Mouse (Mus musculus) embryonic facial prominence, embryonic 11.5 days (tissue): Measurements from ENCODE around the gene Fam189a1. TPM values are rescaled to one million over a fixed set of nuclear protein-coding genes. Genes with fewer than 3 reads are reported as not detected.

ENCODE experiments used
- ATAC-seq: fragments of 200-750 bp; cut with Nextera tagmentation; replicated peaks from 2 replicates; pipeline ENCODE4 v1.8.0; 2017; ENCODE audit warnings: low read depth; ENCODE audit not compliant: insufficient number of reproducible peaks, low FRiP score, low TSS enrichment
- DNase-seq: peaks from one replicate; pipeline ENCODE4 v3.0.0-alpha.2; 2015; ENCODE audit warnings: low spot score
- H3K27ac ChIP-seq: fragments of 300-500 bp; sonication (generic); replicated peaks from 2 replicates; pipeline ENCODE4 v1.5.1; 2014; ENCODE audit warnings: mild to moderate bottlenecking, low read depth, low read length, control low read depth
- H3K27me3 ChIP-seq: fragments of 300-500 bp; sonication (generic); 2 replicates; pipeline ENCODE4 v1.6.1; 2014; ENCODE audit warnings: mild to moderate bottlenecking, low read length, moderate library complexity, mixed read lengths; ENCODE audit not compliant: control insufficient read depth, insufficient read depth
- H3K36me3 ChIP-seq: fragments of 300-500 bp; sonication (generic); replicated peaks from 2 replicates; pipeline ENCODE4 v1.6.1; 2014; ENCODE audit warnings: low read depth, mild to moderate bottlenecking, low read length, moderate library complexity, mixed read lengths; ENCODE audit not compliant: control insufficient read depth, insufficient read depth
- H3K4me1 ChIP-seq: fragments of 300-500 bp; sonication (generic); 2 replicates; pipeline ENCODE4 v1.6.1; 2014; ENCODE audit warnings: low read length, mixed read lengths; ENCODE audit not compliant: control insufficient read depth, insufficient read depth
- H3K4me2 ChIP-seq: fragments of 300-500 bp; sonication (generic); 2 replicates; pipeline ENCODE4 v1.6.1; 2014; ENCODE audit warnings: low read depth, mild to moderate bottlenecking, control low read depth, low read length, moderate library complexity
- H3K4me3 ChIP-seq: fragments of 300-500 bp; sonication (generic); 2 replicates; pipeline ENCODE4 v1.5.1; 2014; ENCODE audit warnings: low read depth, low read length, control low read depth
- H3K9ac ChIP-seq: fragments of 300-500 bp; sonication (generic); replicated peaks from 2 replicates; pipeline ENCODE4 v1.6.1; 2014; ENCODE audit warnings: mild to moderate bottlenecking, control low read depth, low read length
- H3K9me3 ChIP-seq: fragments of 300-500 bp; sonication (generic); replicated peaks from 2 replicates; pipeline ENCODE4 v1.6.1; 2016; ENCODE audit warnings: mild to moderate bottlenecking, low read length, inconsistent platforms, mixed read lengths; ENCODE audit not compliant: control insufficient read depth
- WGBS: fragments of 180-500 bp; shearing (Covaris S2); extraction: QIAGEN DNeasy Blood & Tissue Kit; methylation state at CpG from one replicate; pipeline ENCODE4 v1.1.7; 2014; 5-methylcytosine and 5-hydroxymethylcytosine counted together
- polyA plus RNA-seq: library from polyadenylated mRNA; unstranded; fragments of >200 nt; fragmentation: Nextera tagmentation; extraction: Ambion mirVana; gene quantifications from 2 replicates; pipeline ENCODE4 v1.2.1, GENCODE M21; 2014

Fam189a1 gene
- polyA plus RNA-seq, 1 experiment from 2014 or later: 0.88 TPM

- 75% methylated on average over 5 of the region's 5 CpGs for WGBS
- Histone ChIP-seq H3K36me3 (no peaks in the 10 kb centered on the region), H3K4me2 (no peak overlapping the region), H3K9ac (no peak overlapping the region), H3K9me3 (no peaks in the 10 kb centered on the region), H3K27ac (no peak overlapping the region), H3K4me3 (no peak overlapping the region), H3K27me3 (no peaks in the 10 kb centered on the region), H3K4me1 (no peaks in the 10 kb centered on the region)
- DNase-seq (no peak), ATAC-seq (no peak)
Measured at GRCm38 (mm10) chr7:64906955-64907354, 249.4 kb downstream of the Fam189a1 start.

- no peak overlapping the region for H3K9ac ChIP-seq
- DNase-seq (no peak), ATAC-seq (no peak)
- H3K36me3 ChIP-seq: no peaks in the 10 kb centered on the region
- 88% methylated on average over 3 of the region's 3 CpGs for WGBS
- H3K27me3 ChIP-seq: no peaks in the 10 kb centered on the region
- H3K4me3 ChIP-seq: no peak overlapping the region
- no peak overlapping the region for H3K4me2 ChIP-seq
- no peaks in the 10 kb centered on the region for H3K4me1 ChIP-seq
- H3K27ac ChIP-seq: no peak overlapping the region
- H3K9me3 ChIP-seq: no peaks in the 10 kb centered on the region
Measured at GRCm38 (mm10) chr7:64905506-64905905, 250.9 kb downstream of the Fam189a1 start.

GRCm38 (mm10) chr7:64900249-64900648 lies 256.1 kb downstream of the Fam189a1 start:
- no peak overlapping the region for H3K27ac ChIP-seq
- H3K4me3 ChIP-seq: no peak overlapping the region
- DNase-seq (no peak), ATAC-seq (no peak)
- no peaks in the 10 kb centered on the region for H3K4me1 ChIP-seq
- H3K4me2 ChIP-seq: no peak overlapping the region
- H3K9ac ChIP-seq: no peak overlapping the region
- H3K9me3 ChIP-seq: no peaks in the 10 kb centered on the region
- no peaks in the 10 kb centered on the region for H3K27me3 ChIP-seq
- WGBS: 73% methylated on average over 2 of the region's 2 CpGs
- no peaks in the 10 kb centered on the region for H3K36me3 ChIP-seq

- Histone ChIP-seq H3K36me3 (no peaks in the 10 kb centered on the region), H3K4me3 (no peak overlapping the region), H3K9ac (no peak overlapping the region), H3K4me2 (no peak overlapping the region), H3K4me1 (no peaks in the 10 kb centered on the region), H3K27me3 (no peaks in the 10 kb centered on the region), H3K27ac (no peak overlapping the region), H3K9me3 (no peaks in the 10 kb centered on the region)
- ATAC-seq (no peak), DNase-seq (no peak)
- 86% methylated on average over 6 of the region's 6 CpGs for WGBS
Measured at GRCm38 (mm10) chr7:64896587-64896986, 259.8 kb downstream of the Fam189a1 start.

- no peak overlapping the region for H3K9ac ChIP-seq
- no peak overlapping the region for H3K27ac ChIP-seq
- H3K4me3 ChIP-seq: no peak overlapping the region
- ATAC-seq (peak; percentile 56), DNase-seq (peak; percentile 32)
- H3K36me3 ChIP-seq: no peaks in the 10 kb centered on the region
- H3K4me1 ChIP-seq: no peaks in the 10 kb centered on the region
- H3K9me3 ChIP-seq: no peaks in the 10 kb centered on the region
- H3K4me2 ChIP-seq: no peak overlapping the region
- no peaks in the 10 kb centered on the region for H3K27me3 ChIP-seq
- WGBS: 38% methylated on average over 5 of the region's 5 CpGs
Measured at GRCm38 (mm10) chr7:64895685-64896101, 260.7 kb downstream of the Fam189a1 start.

GRCm38 (mm10) chr7:64891139-64891538 lies 265.2 kb downstream of the Fam189a1 start:
- Histone ChIP-seq H3K27ac (no peak overlapping the region), H3K27me3 (no peaks in the 10 kb centered on the region), H3K36me3 (no peaks in the 10 kb centered on the region), H3K9ac (no peak overlapping the region), H3K9me3 (no peaks in the 10 kb centered on the region), H3K4me2 (no peak overlapping the region), H3K4me3 (no peak overlapping the region), H3K4me1 (no peaks in the 10 kb centered on the region)
- 59% methylated on average over 3 of the region's 3 CpGs for WGBS
- ATAC-seq (0 out of 2 replicates have a peak, but pooled peaks have one; percentile 16), DNase-seq (no peak)

- ATAC-seq (no peak), DNase-seq (no peak)
- 90% methylated on average over 9 of the region's 9 CpGs for WGBS
- no peaks in the 10 kb centered on the region for H3K4me1 ChIP-seq
- no peak overlapping the region for H3K9ac ChIP-seq
- H3K4me2 ChIP-seq: no peak overlapping the region
- no peak overlapping the region for H3K27ac ChIP-seq
- no peaks in the 10 kb centered on the region for H3K36me3 ChIP-seq
- H3K27me3 ChIP-seq: no peaks in the 10 kb centered on the region
- no peaks in the 10 kb centered on the region for H3K9me3 ChIP-seq
- H3K4me3 ChIP-seq: no peak overlapping the region
Measured at GRCm38 (mm10) chr7:64889919-64890318, 266.5 kb downstream of the Fam189a1 start.

GRCm38 (mm10) chr7:64884187-64884862 lies 272.0 kb downstream of the Fam189a1 start:
- Histone ChIP-seq H3K4me3 (no peak overlapping the region), H3K9ac (no peak overlapping the region), H3K27ac (no peak overlapping the region), H3K36me3 (no peaks in the 10 kb centered on the region), H3K9me3 (no peaks in the 10 kb centered on the region), H3K4me2 (no peak overlapping the region), H3K27me3 (no peaks in the 10 kb centered on the region), H3K4me1 (no peaks in the 10 kb centered on the region)
- DNase-seq: no peak
- WGBS: 71% methylated on average over 11 of the region's 11 CpGs
- ATAC-seq: no peak
